ENCODE assay signal across 12 mouse cellular contexts in the genomic region with DNA sequence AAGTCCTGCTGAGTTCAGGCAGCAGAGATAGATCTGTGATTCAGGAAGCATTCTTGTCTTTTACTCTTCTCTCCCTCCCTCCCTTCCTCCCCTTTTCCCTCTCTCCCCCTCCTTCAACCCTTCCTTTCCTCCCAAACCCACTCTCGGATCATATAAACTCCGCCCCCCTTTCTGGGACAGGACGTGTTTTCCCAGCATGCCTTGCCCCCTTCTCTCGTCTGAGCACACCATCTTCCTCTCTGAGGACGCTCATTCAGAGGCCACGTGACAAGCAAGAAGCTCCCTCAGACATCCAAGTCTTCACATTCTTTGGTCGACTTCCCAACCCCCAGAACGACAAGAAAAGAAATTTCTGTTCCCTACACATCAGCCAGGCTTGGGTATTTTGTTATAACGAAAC. TPM values are rescaled to one million over a fixed set of nuclear protein-coding genes. Genes with fewer than 3 reads are reported as not detected.
DNase-seq lines count a peak whose midpoint lies in the region; ATAC-seq and TF ChIP-seq lines count a peak whose summit lies in the region.
"Had no signal": no experiment of that assay in that cellular context is flagged by ENCODE, and none has a peak within 500 bp of the region (broad histone marks: within the 10 kb centered on the region; RNA-seq: fewer than 3 reads in every experiment).

No protein-coding gene starts in this region.

- no peak overlapping the region for H3K9ac ChIP-seq in intestine, embryonic 15.5 days
- no peak overlapping the region for H3K9ac ChIP-seq in intestine, embryonic 16.5 days (ENCODE audit: low read depth, low read length)
- H3K9ac ChIP-seq in lung, embryonic 14.5 days = no peak overlapping the region
- H3K9ac ChIP-seq: liver, embryonic 12.5 days had no signal

- H3K4me3 ChIP-seq in intestine, embryonic 15.5 days (replicated peaks) = no peak overlapping the region
- no peak overlapping the region for H3K4me3 ChIP-seq in intestine, embryonic 16.5 days (ENCODE audit: low read length)
- H3K4me3 ChIP-seq in lung, embryonic 14.5 days (ENCODE audit: low read depth, low read length) = no peak overlapping the region
- H3K4me3 ChIP-seq: erythroblast, embryonic 14.5 days; liver, embryonic 12.5 days had no signal

- no peaks in the 10 kb centered on the region for H3K36me3 ChIP-seq in intestine, embryonic 15.5 days
- no peaks in the 10 kb centered on the region for H3K36me3 ChIP-seq in intestine, embryonic 16.5 days (ENCODE audit: control insufficient read depth, insufficient read depth, low read length)
- H3K36me3 ChIP-seq in lung, embryonic 14.5 days (ENCODE audit: insufficient read depth) = no peaks in the 10 kb centered on the region
- H3K36me3 ChIP-seq: liver, embryonic 12.5 days had no signal

- ATAC-seq in intestine, embryonic 15.5 days = peak; percentile 41; the same call in 1 of the 2 replicates
- ATAC-seq in intestine, embryonic 16.5 days = no peak
- peak; percentile 59; the same call in 1 of the 2 replicates for ATAC-seq in lung, embryonic 14.5 days (ENCODE audit: insufficient read depth)
- ATAC-seq: activated CD4-positive, CD25-positive, alpha-beta regulatory T cell, adult 4 months; liver, embryonic 12.5 days; midbrain, embryonic 16.5 days had no signal

- peak; percentile 20 for DNase-seq in brain, embryonic 14.5 days (ENCODE audit: low read depth)
- DNase-seq in heart, adult 9 months (ENCODE audit: low spot score in 2 of 2) = peak; percentile 58 to 79
- peak; percentile 62 for DNase-seq in lung, embryonic 14.5 days
- DNase-seq in MN1 (ENCODE audit: low spot score) = no peak
- no peak for DNase-seq in thymus, postnatal 25 days
- DNase-seq in Muller cell, postnatal 12 days (ENCODE audit: inconsistent ontology term) = no peak

- no peak overlapping the region for H3K27ac ChIP-seq in intestine, embryonic 15.5 days
- H3K27ac ChIP-seq in intestine, embryonic 16.5 days (ENCODE audit: low read length) = no peak overlapping the region
- no peak overlapping the region for H3K27ac ChIP-seq in lung, embryonic 14.5 days (ENCODE audit: low read depth)
- H3K27ac ChIP-seq: liver, embryonic 12.5 days had no signal

- TF ChIP-seq POLR2A in brain, embryonic 14.5 days (IDR thresholded peaks at IDR 0.05; ENCODE audit: borderline replicate concordance, extremely low read depth, insufficient read depth, insufficient read length, poor library complexity, severe bottlenecking) = no peak

- no peak for TF ChIP-seq CTCF in brain, embryonic 14.5 days (IDR thresholded peaks at IDR 0.05; ENCODE audit: borderline replicate concordance, extremely low read depth, insufficient read depth, insufficient read length)
- TF ChIP-seq CTCF in lung, embryonic 14.5 days (IDR thresholded peaks at IDR 0.05; ENCODE audit: low read depth) = no peak

- WGBS in intestine, embryonic 15.5 days = 46% methylated on average over 9 of the region's 9 CpGs
- 42% methylated on average over 9 of the region's 9 CpGs for WGBS in intestine, embryonic 16.5 days
- 34% methylated on average over 9 of the region's 9 CpGs for WGBS in lung, embryonic 14.5 days

- no peaks in the 10 kb centered on the region; the same call in 1 of the 2 replicates for H3K4me1 ChIP-seq in intestine, embryonic 15.5 days (replicated peaks)
- no peaks in the 10 kb centered on the region for H3K4me1 ChIP-seq in intestine, embryonic 16.5 days (ENCODE audit: control insufficient read depth, insufficient read depth, low read length)
- H3K4me1 ChIP-seq in lung, embryonic 14.5 days (ENCODE audit: insufficient read depth) = peaks cover 13% of the 10 kb centered on the region; the same call in 1 of the 2 replicates

- no peaks in the 10 kb centered on the region for H3K27me3 ChIP-seq in intestine, embryonic 15.5 days (replicated peaks)
- no peaks in the 10 kb centered on the region for H3K27me3 ChIP-seq in intestine, embryonic 16.5 days (replicated peaks; ENCODE audit: control insufficient read depth, insufficient read depth, low read length)
- H3K27me3 ChIP-seq in lung, embryonic 14.5 days (ENCODE audit: insufficient read depth, low read length) = no peaks in the 10 kb centered on the region
- H3K27me3 ChIP-seq: liver, embryonic 12.5 days had no signal

- H3K4me2 ChIP-seq in intestine, embryonic 15.5 days (replicated peaks) = no peak overlapping the region
- H3K4me2 ChIP-seq in intestine, embryonic 16.5 days (ENCODE audit: low read depth, low read length) = no peak overlapping the region
- H3K4me2 ChIP-seq in lung, embryonic 14.5 days = 0 out of 2 replicates have a peak overlapping the region, but pooled peaks have one; percentile 10
- H3K4me2 ChIP-seq: liver, embryonic 12.5 days had no signal

- H3K9me3 ChIP-seq in intestine, embryonic 15.5 days = no peaks in the 10 kb centered on the region
- no peaks in the 10 kb centered on the region for H3K9me3 ChIP-seq in intestine, embryonic 16.5 days (ENCODE audit: control insufficient read depth, low read length)
- H3K9me3 ChIP-seq in lung, embryonic 14.5 days (ENCODE audit: low read depth, low read length) = no peaks in the 10 kb centered on the region
- H3K9me3 ChIP-seq: liver, embryonic 12.5 days had no signal

RNA-seq across cellular contexts. Expression of a gene that starts 36.0 kb away (rescaled TPM):
- 16.4 and 19.3 TPM in 2 replicates for polyA plus RNA-seq in intestine, embryonic 15.5 days (2015; fragmentation: Nextera tagmentation; extraction: Ambion mirVana)
- polyA plus RNA-seq in intestine, embryonic 16.5 days (2015; fragmentation: Nextera tagmentation; extraction: Ambion mirVana) = 11.8 and 12.6 TPM in 2 replicates
- 4.1 and 6.9 TPM in 2 replicates for polyA plus RNA-seq in brain, embryonic 14.5 days (2012; rRNA removed)
- polyA plus RNA-seq in lung, embryonic 14.5 days (2014; fragmentation: Nextera tagmentation; extraction: Ambion mirVana) = 26.4 and 27.9 TPM in 2 replicates
- polyA plus RNA-seq: erythroblast, embryonic 14.5 days had no signal

RNA-seq across cellular contexts. Expression of a gene that starts 42.6 kb away (rescaled TPM):
- 89.1 and 93.6 TPM in 2 replicates for polyA plus RNA-seq in intestine, embryonic 15.5 days (2015; fragmentation: Nextera tagmentation; extraction: Ambion mirVana)
- polyA plus RNA-seq in intestine, embryonic 16.5 days (2015; fragmentation: Nextera tagmentation; extraction: Ambion mirVana) = 70.7 and 76.5 TPM in 2 replicates
- polyA plus RNA-seq in brain, embryonic 14.5 days (2012; rRNA removed) = 19.2 and 20.4 TPM in 2 replicates
- 71.3 and 71.7 TPM in 2 replicates for polyA plus RNA-seq in lung, embryonic 14.5 days (2014; fragmentation: Nextera tagmentation; extraction: Ambion mirVana)

Comparison
In these comparisons a context has a peak if more than half of its experiments do, and no peak if none do; other contexts are left out.
1. DNase-seq: peak in brain, embryonic 14.5 days (single experiment), heart, adult 9 months (2 of 2) and lung, embryonic 14.5 days (single experiment); none in MN1 (single experiment), thymus, postnatal 25 days (single experiment) and Muller cell, postnatal 12 days (single experiment).